Mouse (Mus musculus) thymus, adult 2 months (tissue): ENCODE data around the gene Rundc3a. TPM values are rescaled to one million over a fixed set of nuclear protein-coding genes. Genes with fewer than 3 reads are reported as not detected.
A peak's percentile ranks its signal among the peaks of the same experiment; 100 is the strongest.
"Not testable (repeated sequence)": the region's sequence is repeated elsewhere in the genome, so short reads cannot be mapped to it uniquely, and the experiment has no call there.

ENCODE experiments used
- DNase-seq: peaks from one replicate; pipeline ENCODE4 v3.0.0; 2021
- H3K27ac ChIP-seq: fragments of 200-500 bp; 2 replicates; pipeline ENCODE4 v1.5.1; 2012; ENCODE audit warnings: low read length, control low read depth; ENCODE audit not compliant: control insufficient read depth, insufficient read depth
- H3K27me3 ChIP-seq: fragments of 200-500 bp; 2 replicates; pipeline ENCODE4 v1.6.1; 2012; ENCODE audit warnings: mild to moderate bottlenecking, low read length, moderate library complexity, mixed read lengths; ENCODE audit not compliant: control insufficient read depth, insufficient read depth
- H3K36me3 ChIP-seq: fragments of 200-500 bp; 2 replicates; pipeline ENCODE4 v1.6.1; 2012; ENCODE audit warnings: mild to moderate bottlenecking, low read length, moderate library complexity; ENCODE audit not compliant: control insufficient read depth, insufficient read depth
- H3K4me1 ChIP-seq: fragments of 200-500 bp; replicated peaks from 2 replicates; pipeline ENCODE4 v1.6.1; 2012; ENCODE audit warnings: low read length; ENCODE audit not compliant: control insufficient read depth, insufficient read depth
- H3K4me3 ChIP-seq: fragments of 200-500 bp; 2 replicates; pipeline ENCODE4 v1.5.1; 2012; ENCODE audit warnings: mild to moderate bottlenecking, low read length, control low read depth, moderate library complexity; ENCODE audit not compliant: control insufficient read depth, insufficient read depth
- CTCF ChIP-seq: fragments of 200-500 bp; IDR thresholded peaks from 2 replicates; pipeline ENCODE4 v1.5.1; 2012; ENCODE audit warnings: mild to moderate bottlenecking, control low read depth, low read length, moderate library complexity, borderline replicate concordance; ENCODE audit not compliant: control insufficient read depth, poor library complexity, insufficient read depth; ENCODE audit errors: extremely low read depth
- POLR2A ChIP-seq: fragments of 200-500 bp; IDR thresholded peaks from 2 replicates; pipeline ENCODE4 v1.6.1; 2012; ENCODE audit warnings: mild to moderate bottlenecking, low read length, control low read depth, moderate library complexity; ENCODE audit not compliant: control insufficient read depth, poor library complexity, insufficient read depth; ENCODE audit errors: extremely low read depth
- WGBS: fragments of 180-500 bp; shearing (Covaris S2); methylation state at CpG from one replicate; pipeline ENCODE4 v1.1.7; 2018; 5-methylcytosine and 5-hydroxymethylcytosine counted together
- polyA plus RNA-seq: library from polyadenylated mRNA; depleted of rRNA; stranded (reverse); fragments of >200 nt; gene quantifications from 2 replicates; pipeline ENCODE4 v1.2.3, GENCODE M21; 2012

Rundc3a gene
- polyA plus RNA-seq, 1 experiment = 8.1 TPM

DNA sequence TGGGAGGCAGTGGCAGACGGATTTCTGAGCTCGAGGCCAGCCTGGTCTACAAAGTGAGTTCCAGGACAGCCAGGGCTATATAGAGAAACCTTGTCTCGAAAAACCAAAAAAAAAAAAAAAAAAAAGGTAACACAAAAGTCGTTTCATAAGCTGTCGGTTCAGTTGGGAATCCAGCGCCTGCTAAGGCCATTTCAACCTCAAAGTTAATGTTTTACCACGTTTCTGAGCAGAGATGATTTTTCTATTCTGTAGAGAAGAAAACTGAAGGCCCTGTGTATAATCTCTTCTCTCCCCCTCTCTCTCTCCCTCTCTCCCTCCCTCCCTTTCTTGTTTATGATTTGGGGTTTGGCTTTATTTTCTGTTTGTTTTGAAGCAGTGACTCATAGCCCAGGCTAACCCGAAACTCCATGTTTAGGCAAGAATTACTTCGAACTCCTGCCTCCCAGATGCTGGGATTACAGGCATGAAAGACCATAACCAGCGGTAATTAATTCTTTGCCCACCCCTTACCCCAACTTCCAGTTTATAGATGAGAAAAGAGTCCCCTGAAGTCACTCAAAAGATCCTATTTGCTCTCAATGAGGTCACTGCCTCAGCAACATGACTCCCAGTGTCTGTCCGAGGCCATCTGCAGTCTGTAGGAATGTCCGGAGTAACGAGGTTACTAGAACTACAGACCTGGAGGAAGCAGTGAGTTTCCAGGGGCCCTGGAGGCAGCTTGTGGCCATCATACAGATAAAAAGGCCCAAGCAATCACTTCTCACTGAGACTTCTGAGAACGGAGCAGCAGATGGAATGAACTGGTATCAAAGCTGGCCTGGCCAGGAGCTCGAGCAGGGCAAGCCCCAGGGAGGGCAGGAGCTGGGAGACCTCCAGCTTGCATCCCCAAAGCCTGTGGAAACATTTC, 15.9 kb downstream of the Rundc3a start:
- 54% methylated on average over 15 of the region's 15 CpGs for WGBS
- H3K4me1 ChIP-seq = peaks cover 12% of the 10 kb centered on the region
- H3K4me3 ChIP-seq = peak overlapping the region; percentile 60
- no peak for TF ChIP-seq CTCF
- no peak for TF ChIP-seq POLR2A
- no peak overlapping the region for H3K27ac ChIP-seq
- DNase-seq = no peak
- no peaks in the 10 kb centered on the region for H3K27me3 ChIP-seq
- H3K36me3 ChIP-seq = no peaks in the 10 kb centered on the region

DNA sequence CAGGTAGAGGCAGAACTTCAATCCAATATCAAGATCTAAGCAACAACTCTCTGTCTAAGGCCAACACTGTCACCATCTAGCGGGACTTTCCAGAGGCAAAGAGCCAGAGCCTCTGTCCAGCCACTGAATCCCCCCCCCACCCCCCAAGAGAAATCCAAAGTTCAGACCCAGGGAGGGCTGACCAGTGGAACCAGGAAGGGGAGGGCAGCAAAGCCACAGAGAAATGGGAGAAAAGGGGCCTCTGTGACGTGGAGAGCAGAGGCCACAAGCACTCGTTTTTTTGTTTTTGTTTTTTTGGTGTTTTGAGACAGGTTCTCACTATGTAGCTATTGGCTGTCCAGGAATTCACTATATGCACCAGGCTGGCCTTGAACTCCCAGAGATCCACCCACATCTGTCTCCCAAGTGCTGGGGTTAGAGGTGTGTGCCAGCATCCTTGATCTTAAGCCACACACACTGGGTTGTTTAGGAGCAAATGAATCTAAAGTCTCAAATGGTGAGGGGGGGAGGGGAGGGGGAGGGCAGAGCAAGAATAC, 16.7 kb downstream of the Rundc3a start:
- H3K36me3 ChIP-seq = no peaks in the 10 kb centered on the region
- no peak for DNase-seq
- H3K4me1 ChIP-seq = peaks cover 12% of the 10 kb centered on the region
- TF ChIP-seq CTCF (no peak), POLR2A (no peak)
- 88% methylated on average over 3 of the region's 3 CpGs for WGBS
- no peak overlapping the region for H3K4me3 ChIP-seq
- H3K27ac ChIP-seq = no peak overlapping the region
- H3K27me3 ChIP-seq = no peaks in the 10 kb centered on the region

DNA sequence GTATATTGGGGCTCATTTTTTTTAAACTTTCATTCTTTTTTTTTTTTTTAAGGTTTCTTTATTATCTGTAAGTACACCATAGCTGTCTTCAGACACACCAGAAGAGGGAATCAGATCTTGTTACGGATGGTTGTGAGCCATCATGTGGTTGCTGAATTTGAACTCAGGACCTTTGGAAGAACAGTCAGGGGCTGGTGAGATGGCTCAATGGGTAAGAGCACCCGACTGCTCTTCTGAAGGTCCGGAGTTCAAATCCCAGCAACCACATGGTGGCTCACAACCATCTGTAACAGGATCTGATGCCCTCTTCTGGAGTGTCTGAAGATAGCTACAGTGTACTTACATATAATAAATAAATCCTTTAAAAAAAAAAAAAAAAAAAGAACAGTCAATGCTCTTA, 17.1 kb downstream of the Rundc3a start:
- not testable (repeated sequence) for DNase-seq, H3K4me3 ChIP-seq, H3K27ac ChIP-seq, H3K27me3 ChIP-seq, H3K36me3 ChIP-seq
- WGBS = 94% methylated on average over 3 of the region's 3 CpGs
- H3K4me1 ChIP-seq = peaks cover 12% of the 10 kb centered on the region

DNA sequence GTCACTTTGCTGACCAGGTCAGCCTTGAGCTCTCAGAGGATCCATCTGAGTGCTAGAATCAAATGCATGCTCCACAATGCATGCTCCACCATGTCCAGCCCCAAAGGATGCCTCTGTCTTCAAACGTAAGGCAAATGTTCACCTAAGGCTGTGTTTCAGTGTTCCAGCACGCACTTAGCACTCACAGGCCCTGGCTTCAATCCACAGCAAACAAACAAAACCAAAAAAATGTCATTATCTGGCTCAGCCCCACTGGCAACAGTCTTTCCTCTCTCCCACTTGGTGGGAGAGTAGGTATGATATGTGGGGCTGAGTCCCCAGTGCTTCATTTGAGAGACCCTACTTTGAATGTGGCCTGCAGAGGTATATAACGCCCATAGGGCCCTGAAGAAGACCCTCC, 17.9 kb downstream of the Rundc3a start:
- no peak overlapping the region for H3K27ac ChIP-seq
- TF ChIP-seq POLR2A (no peak), CTCF (no peak)
- 88% methylated on average over 3 of the region's 3 CpGs for WGBS
- DNase-seq = no peak
- H3K4me1 ChIP-seq = peaks cover 12% of the 10 kb centered on the region
- H3K36me3 ChIP-seq = no peaks in the 10 kb centered on the region
- no peaks in the 10 kb centered on the region for H3K27me3 ChIP-seq
- no peak overlapping the region for H3K4me3 ChIP-seq

DNA sequence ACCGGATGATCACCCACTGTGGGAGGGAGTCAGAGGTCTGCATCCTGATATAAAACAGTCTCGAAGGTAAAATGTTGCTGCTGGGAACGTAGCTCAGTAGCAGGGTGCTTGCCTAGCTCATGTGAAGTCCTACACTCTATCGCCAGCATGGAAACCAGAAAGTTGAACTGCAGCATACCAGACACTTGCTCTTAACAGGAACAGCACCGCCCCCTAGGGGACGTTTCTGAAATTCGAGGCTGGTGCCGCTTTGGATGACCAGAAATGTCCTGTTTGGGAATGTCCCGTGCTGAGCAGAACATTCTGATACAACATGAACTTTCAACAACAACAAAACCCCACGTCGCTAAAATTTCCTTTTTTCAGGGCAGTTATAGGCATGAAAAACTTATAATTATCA, 18.5 kb downstream of the Rundc3a start:
- TF ChIP-seq CTCF = no peak; the same call in 1 of the 2 replicates
- no peak for TF ChIP-seq POLR2A
- Histone ChIP-seq H3K4me1 (peaks cover 9% of the 10 kb centered on the region), H3K36me3 (no peaks in the 10 kb centered on the region), H3K4me3 (no peak overlapping the region), H3K27me3 (no peaks in the 10 kb centered on the region), H3K27ac (no peak overlapping the region)
- 8% methylated on average over 11 of the region's 11 CpGs for WGBS
- peak; percentile 84 for DNase-seq

DNA sequence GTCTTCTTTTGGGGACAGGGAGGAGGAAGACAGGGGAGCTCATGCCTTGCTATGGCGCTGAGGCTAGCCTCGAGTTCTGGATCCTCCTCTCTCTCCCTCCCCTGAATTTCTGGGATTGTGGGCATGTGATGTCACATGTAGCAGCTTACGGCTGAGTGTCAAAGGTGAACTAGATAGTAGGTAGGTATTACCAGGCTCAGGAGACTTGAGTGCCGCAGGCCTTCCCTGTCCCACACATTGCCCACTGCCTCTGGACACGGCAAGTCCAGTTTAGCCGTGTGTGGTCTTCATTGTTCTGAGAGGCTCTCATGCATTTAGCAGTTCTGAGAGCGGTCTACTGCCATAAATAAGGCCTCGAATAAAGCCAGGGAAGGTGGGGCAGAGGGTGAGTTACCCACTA, 19.9 kb downstream of the Rundc3a start:
- DNase-seq = no peak
- 90% methylated on average over 8 of the region's 8 CpGs for WGBS
- no peak overlapping the region for H3K4me3 ChIP-seq
- no peaks in the 10 kb centered on the region for H3K36me3 ChIP-seq
- no peak overlapping the region for H3K27ac ChIP-seq
- TF ChIP-seq CTCF (no peak), POLR2A (no peak)
- 0 out of 2 replicates have a peak, but pooled peaks cover 2% of the 10 kb centered on the region for H3K4me1 ChIP-seq
- H3K27me3 ChIP-seq = no peaks in the 10 kb centered on the region
